Mouse (Mus musculus): ENCODE data around the gene Sgms2. TPM values are rescaled to one million over a fixed set of nuclear protein-coding genes. Genes with fewer than 3 reads are reported as not detected.

Gene Sgms2
- polyA plus RNA-seq, 1 experiment from 2014 or later = 0.42 TPM

GRCm38 (mm10) chr3:131488403-131488802, 2.8 kb downstream of the Sgms2 start:
- DNase-seq (ENCODE audit: low spot score) = no peak

- no peak for DNase-seq (ENCODE audit: low spot score)
These were observed 5.8 kb downstream of the Sgms2 start for GRCm38 (mm10) chr3:131485388-131485787.

GRCm38 (mm10) chr3:131483650-131484049, 7.6 kb downstream of the Sgms2 start:
- no peak for DNase-seq (ENCODE audit: low spot score)

DNA sequence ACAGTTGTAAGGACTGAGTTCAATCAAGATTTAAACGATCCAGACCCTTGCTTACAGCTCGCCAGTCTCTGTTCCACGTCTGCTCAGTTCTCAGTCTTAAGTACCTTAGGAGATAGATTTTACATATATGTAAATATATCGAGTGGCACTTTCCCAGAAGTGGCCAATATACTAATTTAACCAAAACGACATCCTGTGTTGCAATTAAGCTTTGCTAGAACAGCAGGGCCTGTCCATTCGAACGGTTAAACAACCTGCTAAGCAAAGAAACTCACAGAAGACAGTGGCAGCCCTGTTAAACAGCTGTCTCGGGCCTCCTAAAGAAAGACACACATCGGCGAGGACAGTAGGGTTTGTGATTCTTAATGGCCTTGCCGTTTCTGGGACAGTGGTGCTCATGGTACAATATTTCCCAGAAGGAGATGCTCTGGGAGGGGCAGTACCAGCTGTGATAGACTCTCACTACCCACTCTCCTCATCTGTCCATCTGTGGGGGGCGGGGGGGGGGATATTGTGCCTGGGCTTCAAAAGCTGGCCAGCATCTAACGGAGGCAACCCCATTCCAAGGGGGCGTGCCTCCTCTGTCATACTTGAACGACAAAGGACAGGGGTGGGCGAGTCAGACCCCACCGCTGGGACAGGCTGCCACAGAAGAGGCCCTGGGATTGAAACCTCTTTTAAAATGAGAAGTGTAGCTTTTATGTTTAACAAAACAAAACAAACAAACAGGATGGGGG, 9.1 kb downstream of the Sgms2 start:
- DNase-seq (ENCODE audit: low spot score) = no peak

DNA sequence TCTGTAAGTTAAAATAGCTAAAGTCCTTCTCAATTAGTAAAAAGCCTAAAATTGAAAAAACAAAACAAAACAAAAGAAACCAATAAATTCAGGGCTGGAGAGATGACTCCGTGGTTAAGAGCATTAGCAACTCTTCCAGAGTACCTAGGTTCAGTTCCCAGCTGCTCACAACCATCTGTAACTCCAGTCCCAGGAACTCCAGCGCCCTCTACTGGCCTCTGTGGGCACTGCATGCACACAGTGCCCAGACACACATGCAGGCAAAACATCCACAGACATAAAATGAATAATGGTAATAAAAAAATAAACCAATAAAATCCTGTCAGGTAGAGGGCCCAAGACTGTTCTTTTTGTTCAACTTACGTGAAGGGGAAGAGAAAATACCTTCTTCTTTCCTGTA, 10.6 kb downstream of the Sgms2 start:
- DNase-seq (ENCODE audit: low spot score) = no peak

DNA sequence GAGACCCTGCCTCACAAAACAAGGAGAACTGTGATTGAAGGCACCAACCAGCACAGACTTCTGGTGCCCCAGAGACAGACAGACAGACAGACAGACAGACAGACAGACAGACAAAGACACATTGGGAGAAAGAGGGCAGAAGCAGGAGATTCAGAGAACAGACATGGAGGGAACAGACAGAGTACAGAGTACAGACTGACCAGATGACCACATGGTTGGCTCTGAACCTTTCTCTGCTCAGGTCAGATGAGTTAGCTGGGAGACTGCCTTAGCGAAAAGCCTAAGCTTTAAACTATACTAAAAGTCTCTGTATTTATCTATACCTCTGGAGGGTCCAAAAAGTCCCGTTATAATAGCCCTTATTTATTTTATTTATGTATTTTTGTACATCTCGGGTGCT, 11.8 kb downstream of the Sgms2 start:
- no peak for DNase-seq (ENCODE audit: low spot score)

DNA sequence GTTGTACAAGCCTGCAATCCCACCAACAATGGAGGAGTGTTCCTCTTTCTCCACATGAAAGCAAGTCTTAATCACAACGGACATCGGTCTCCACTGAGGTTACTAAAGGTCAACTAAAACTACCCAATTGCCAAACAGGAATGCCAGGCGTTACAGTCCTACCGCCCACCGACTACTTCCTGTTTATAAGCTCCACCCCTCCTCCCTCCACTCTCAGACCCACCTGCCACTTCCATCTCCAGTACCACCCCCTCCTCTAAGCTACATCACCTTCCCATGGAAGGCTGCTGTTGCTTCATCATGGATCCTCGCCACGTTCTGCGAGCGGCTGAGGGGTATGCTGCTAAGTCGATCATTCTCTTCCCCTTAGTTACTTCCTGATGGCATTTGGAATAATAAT, 15.2 kb downstream of the Sgms2 start:
- DNase-seq (ENCODE audit: low spot score) = no peak

GRCm38 (mm10) chr3:131474526-131474925, 16.7 kb downstream of the Sgms2 start:
- peak; percentile 5 for DNase-seq (ENCODE audit: low spot score)

- DNase-seq (ENCODE audit: low spot score) = no peak
These were observed 17.7 kb downstream of the Sgms2 start for GRCm38 (mm10) chr3:131473496-131473895.

DNA sequence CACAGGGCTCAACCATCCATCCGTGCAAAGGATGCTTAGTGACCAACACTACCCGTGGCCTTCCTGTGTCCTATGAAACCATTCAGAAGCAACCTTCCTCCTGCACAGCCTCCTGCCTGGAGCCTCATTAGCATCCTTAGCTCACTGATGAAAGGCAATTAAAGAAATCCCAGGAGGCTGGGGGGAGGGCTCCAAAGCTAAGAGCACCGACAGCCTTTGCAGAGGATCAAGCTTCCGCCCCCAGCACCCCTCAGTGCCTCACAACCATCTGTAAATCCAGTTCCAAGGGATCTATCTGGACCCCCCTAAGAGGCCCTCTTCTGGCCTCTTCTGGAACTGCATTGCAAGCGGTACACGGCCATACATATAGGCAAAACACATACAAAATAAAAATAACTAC, 19.4 kb downstream of the Sgms2 start:
- DNase-seq (ENCODE audit: low spot score) = no peak

GRCm38 (mm10) chr3:131471435-131471834, 19.8 kb downstream of the Sgms2 start:
- no peak for DNase-seq (ENCODE audit: low spot score)

DNA sequence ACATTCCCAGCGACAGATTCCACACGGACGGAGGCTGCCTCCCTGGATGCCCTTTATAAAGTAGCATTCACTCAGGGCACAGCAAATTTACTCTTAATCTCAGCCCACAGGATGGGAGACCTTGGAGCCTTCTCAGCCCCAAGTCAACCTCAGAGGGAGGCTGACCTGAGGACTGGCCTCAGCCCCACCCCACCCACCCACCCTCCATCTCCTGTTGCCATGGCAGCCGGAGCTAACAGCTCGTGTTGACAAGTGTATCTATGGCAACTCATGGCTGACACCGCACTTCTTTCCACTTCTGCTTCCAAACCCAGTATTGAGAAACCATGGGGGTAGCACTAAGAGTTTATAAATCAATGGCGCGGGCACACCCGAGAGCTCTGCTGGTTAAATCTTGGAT, 20.4 kb downstream of the Sgms2 start:
- no peak for DNase-seq (ENCODE audit: low spot score)

- DNase-seq (ENCODE audit: low spot score) = no peak
These were observed 21.6 kb downstream of the Sgms2 start for GRCm38 (mm10) chr3:131469636-131470035.

DNA sequence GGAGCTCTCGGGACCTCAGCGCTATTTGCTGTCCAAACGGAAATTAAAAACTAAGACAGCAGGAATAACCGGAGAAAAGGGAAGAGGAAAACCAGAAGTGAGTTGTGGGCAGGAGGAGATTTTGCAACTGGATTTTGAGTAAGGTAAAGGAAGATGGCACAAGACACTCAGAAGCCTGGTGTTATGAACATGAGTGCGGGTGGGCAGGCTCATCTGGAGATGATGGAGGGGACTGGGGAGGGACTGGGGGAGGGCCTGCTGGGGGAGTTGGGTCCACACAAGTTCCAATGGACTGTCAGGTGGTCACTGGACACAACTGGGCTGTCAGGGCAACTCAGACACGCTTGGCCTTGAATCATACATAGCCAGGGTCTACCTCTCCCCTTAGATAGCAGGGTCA, 24.8 kb downstream of the Sgms2 start:
- DNase-seq (ENCODE audit: low spot score) = no peak

DNA sequence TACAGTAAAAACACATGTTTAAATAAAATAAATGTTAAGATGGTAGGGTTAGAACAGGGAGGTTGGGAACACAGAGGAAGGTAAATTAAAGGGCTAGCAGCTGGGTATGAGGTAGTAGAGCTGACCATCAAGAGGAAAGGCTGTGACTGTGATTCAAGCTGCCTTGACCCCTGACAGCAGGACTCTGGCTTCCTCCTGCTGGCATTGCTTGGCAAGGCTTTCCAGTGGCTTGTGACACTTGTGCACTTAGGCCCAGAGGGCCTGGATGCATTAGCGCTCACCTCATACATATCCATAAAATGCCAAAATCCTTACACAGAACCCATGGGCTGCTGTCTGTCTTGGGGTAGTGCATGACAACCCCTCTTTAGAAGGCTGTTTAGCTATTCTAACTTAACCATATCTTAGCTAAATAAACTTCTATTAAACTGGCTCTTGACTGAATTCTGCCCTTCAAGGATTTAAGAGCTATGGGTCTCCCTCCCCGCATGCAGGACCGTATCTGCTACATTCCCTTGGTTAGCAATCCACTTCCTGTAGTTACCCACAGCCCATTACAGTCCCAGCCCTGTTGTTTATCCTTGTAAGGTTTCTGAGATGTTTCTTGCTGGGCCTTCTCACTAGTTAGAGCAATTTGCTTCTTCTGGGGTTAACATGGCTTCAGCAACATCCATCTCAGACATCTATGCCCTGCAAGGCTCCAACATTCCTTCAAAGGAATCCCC, 25.5 kb downstream of the Sgms2 start:
- no peak for DNase-seq (ENCODE audit: low spot score)

DNA sequence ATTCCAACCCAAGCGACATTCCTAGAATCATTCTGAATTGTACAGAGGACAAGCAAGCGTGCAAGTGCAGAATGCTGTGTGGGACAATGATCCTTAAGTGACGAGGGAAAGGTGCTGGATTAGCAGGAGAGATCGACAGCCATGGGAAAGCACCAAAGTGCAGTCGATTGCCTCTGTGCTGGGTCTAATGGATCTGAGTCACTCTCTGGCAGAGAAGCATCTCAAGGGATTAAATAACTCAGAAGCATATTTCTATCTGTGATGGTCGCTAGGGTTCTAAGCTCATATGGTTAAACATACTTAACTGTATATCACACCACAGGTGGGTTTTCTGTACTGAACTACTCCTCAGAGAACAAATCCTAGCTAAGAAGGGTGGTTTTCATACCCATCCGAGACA, 118.2 kb downstream of the Sgms2 start:
- DNase-seq (ENCODE audit: low spot score) = no peak

- DNase-seq (ENCODE audit: low spot score) = no peak
These were observed 122.5 kb downstream of the Sgms2 start for GRCm38 (mm10) chr3:131368678-131369077.

GRCm38 (mm10) chr3:131367452-131367851, 123.8 kb downstream of the Sgms2 start:
- no peak for DNase-seq (ENCODE audit: low spot score)

DNA sequence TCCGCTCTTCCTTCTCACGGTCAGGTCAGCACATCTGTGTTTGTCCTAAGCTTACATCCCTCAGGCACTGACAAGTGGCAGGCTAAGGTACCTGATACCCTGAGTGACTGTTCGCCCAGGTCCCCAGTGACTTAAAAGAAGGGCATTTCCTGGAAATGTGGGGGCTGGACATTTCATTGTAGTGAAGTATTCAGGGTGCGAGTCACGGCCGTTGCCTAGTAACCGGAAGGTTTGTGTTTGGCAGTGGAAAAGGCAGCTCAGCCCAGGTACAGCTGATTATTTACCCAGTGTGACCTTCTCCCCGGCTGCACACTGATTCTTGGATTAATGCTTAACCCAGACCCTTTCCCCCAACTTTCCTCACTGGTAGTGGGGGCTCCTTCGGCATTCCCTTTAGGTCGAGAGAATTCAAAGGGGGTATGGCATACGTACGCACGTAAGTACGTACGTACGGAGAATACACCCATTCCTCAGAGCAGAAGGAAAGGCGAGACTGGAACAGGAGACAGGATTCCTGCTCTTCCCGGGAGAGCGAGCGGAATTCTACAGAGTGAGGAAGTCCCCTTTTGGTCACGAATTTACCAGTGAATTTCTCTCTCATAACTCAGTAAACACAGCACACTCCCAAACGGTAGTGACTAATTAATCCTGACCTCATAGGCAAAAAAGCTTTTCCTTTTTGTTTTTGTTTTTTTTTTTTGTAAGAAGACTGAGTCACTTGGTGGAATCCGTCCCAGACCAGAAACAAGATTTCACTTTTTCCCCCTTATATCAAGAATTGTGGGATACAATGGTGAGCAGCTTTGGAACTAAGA, 126.4 kb downstream of the Sgms2 start:
- no peak for DNase-seq (ENCODE audit: low spot score)

GRCm38 (mm10) chr3:131364194-131364593, 127.0 kb downstream of the Sgms2 start:
- no peak for DNase-seq (ENCODE audit: low spot score)

DNA sequence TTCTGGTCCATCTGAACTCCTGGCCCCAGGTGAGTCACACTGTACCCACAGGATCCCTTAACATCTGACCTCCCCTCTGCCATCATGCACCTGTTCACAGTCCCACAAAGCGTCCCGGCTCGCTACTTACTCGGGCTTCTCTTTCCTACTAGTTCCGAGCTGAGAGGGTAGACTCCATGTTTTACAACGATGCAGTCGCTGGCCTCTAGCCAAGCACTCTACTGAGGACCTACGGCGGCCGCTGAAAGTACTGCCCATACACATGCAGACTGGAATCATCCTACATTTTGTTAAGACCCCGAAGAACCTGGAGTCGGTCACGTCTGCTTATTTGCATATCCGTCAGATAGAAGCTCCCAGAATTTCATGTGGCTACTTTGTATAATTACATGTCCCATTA, 127.6 kb downstream of the Sgms2 start:
- DNase-seq (ENCODE audit: low spot score) = no peak

DNA sequence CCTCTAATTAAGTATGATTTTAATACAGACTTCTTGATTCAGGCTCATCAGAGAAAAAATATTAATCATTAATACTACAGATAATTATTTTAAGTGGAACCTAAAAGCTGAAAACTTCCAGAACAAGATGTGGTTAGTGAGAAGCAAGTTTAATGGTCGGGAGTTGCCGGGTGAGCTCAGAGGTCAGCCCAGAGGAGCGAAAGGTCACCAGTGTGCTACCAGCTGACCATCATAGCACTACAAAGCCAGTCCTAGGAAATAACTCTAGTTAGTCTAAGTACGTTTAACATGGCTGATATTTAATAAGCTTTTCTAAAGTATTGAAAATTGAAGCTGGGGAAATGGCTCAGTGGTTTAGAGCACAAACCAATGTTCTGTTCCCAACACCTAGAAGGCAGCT, 129.3 kb downstream of the Sgms2 start:
- DNase-seq (ENCODE audit: low spot score) = no peak

All from thymus, postnatal 0 days (tissue).